Mouse (Mus musculus) MEL-GATA-1-ER (cell line): ENCODE measurements around the gene Olfr871.

ENCODE experiments used
- DNase-seq: peaks from one replicate; pipeline ENCODE4 v3.0.0-alpha.2; 2012; ENCODE audit warnings: low read depth; ENCODE audit errors: extremely low read depth

The Olfr871 gene

GRCm38 (mm10) chr9:20211907-20212306 is at the start of gene Olfr871:
TSS of gene Olfr871 (plus strand) at chr9:20212207.
- no peak for DNase-seq

DNA sequence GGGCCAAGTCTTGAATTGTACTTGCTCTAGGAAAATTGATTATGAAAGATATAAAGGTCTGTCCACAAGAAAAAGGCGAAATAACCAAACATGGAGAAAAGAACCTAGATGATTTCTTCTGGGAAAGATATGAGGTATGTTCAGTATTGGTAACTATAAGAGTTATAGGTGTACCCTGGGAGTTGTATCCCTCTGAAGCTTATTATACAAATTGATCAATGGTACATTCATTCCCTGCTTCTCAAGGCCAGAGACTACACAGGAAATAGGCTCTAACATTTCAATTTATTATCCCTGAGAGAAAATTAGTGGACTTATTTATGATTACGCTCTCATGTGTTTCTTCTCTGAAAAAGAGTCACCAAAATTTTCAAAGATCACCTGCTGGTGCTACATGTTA is 38.0 kb upstream of the Olfr871 start, which contains the start of gene Olfr870:
TSS of gene Olfr870 (minus strand) at position 101 of the 400 bp plus-strand sequence.
- DNase-seq, result no peak

GRCm38 (mm10) chr9:20179463-20179862 is 32.5 kb upstream of the Olfr871 start:
- DNase-seq, result no peak

GRCm38 (mm10) chr9:20202131-20202530 is 9.9 kb upstream of the Olfr871 start:
- no peak for DNase-seq

DNA sequence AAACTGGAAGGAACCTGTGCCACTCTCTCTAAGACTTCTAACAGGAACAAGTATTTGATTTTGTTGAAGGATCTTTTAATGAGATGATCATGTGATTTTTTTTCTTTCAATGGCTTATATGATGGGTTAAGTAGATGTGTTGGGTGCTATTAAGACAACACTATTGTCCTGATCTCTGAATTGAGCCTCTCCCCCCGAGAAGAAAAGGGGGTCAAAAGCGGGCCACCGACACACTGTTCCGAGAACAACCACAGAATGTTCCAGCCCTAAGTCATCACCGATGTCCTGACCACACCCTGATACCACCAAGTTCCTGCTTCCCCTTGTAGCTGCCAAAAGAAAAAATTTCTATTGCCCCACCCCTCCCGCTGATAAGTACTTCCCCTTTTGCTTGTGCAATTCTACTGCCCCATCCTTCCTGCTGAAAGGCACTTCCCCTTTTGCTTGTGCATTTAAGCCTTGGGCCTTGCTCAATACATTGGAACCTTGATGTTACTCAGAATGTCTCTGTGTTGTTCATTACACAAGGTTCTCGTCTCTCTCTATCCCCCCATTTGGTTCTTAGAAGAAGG is 8.5 kb upstream of the Olfr871 start:
- DNase-seq, result peak; percentile 24

DNA sequence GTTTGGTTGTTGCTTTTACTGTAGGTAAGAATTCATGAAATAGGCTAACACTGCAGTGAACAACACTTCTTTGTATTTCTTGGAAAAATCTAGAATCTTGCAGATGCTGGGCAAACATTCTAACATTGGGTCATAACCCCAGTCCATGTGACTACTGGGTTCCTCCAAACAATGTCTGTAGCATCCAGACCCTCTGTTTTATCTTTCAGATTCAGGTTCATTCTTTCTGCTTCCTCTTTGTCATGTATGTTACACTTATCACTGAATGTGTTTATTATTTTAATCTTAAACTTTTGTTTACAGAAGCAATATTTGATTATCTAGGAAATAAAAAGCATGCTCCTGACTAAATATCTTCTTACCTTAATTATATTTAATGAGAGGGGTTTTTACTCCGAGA is 1.2 kb upstream of the Olfr871 start:
- DNase-seq, result no peak

DNA sequence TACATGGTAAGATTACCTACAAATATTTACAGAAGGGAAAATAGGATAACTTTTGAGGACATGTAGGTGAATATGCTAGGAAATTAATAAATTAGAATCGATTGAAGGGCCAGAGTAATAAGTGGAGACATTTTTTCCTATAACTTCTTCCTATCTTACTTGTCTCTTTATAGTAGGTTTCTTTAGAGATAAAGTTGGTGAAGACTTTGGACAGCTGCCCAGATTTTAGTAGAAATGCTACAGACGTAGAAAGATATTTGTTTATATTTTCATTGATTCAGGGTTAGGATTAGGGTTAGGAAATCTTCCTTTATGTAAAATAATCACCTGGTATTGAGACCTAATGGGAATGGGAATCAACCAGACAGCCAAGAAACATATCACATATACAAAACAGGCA is 530 bp upstream of the Olfr871 start:
- DNase-seq, result no peak

DNA sequence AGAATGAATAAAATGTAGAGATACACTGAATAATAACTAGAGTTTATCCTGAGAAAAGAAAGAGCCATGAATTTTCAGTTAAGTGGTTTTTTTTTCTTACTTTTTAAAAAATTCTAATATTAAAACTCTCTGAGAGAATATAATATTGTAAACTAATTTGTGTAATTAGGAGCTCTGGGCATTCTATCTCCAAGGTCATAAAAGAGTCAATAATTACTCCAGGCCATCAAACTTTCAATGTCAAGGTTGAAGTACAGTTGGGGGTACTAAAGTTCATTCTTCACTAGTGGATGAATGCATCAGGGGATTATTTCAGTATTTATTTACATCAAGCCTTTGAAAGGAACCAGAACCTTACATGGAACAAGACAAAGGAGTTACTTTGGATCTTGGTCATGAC is 24.8 kb downstream of the Olfr871 start, which contains the start of gene Olfr872:
TSS of gene Olfr872 (plus strand) at position 301 of the 400 bp plus-strand sequence.
- DNase-seq, result no peak

- peak; percentile 68 for DNase-seq
These were observed 25.4 kb downstream of the Olfr871 start for GRCm38 (mm10) chr9:20237378-20237777.
